Mouse (Mus musculus) olfactory bulb, adult 2 months (tissue): ENCODE data around the gene Lrrfip1.

Experiments used
- CTCF ChIP-seq: fragments of 200-500 bp; IDR thresholded peaks from 2 replicates; pipeline ENCODE4 v1.5.1; 2012; ENCODE audit warnings: low read depth, mild to moderate bottlenecking, low read length, moderate library complexity; ENCODE audit not compliant: insufficient read depth
- POLR2A ChIP-seq: fragments of 200-500 bp; IDR thresholded peaks from 2 replicates; pipeline ENCODE4 v1.6.1; 2012; ENCODE audit warnings: mild to moderate bottlenecking, low read depth, low read length, moderate library complexity; ENCODE audit not compliant: insufficient read depth

DNA sequence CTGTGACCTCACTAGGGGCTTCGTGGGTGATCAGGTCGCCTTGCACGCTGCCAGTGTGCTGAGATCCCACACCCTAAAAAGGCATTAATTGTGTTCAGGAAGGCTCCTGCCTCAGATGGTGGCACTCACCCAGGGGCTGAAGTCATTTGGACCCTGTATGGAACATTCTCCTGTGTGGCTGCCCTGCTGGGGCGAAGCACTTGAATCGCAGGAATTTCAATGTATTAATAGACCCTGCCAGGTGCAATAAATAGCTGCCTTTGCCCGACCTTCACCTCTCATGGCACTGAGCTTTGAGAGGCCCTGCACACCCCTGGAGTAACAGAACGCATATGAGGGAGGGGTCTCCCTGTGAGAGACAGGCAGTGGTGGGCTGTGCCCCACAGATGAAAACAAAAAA is 17.0 kb downstream of the Lrrfip1 start:
- no peak for TF ChIP-seq CTCF
- TF ChIP-seq POLR2A, result no peak
